Mouse (Mus musculus): ENCODE measurements around the gene Fbxo11.
A peak's percentile ranks its signal among the peaks of the same experiment; 100 is the strongest.

Gene Fbxo11

GRCm38 (mm10) chr17:88067202-88067901 lies 2.3 kb upstream of the Fbxo11 start:
- no peak for DNase-seq (ENCODE audit: extremely low spot score, low read depth, low spot score)

- no peak for DNase-seq (ENCODE audit: extremely low spot score, low read depth, low spot score)
Measured at GRCm38 (mm10) chr17:88066799-88067198, 1.7 kb upstream of the Fbxo11 start.

- peak; percentile 81 for DNase-seq (ENCODE audit: extremely low spot score, low read depth, low spot score)
Measured at GRCm38 (mm10) chr17:88065801-88066646, 933 bp upstream of the Fbxo11 start.

GRCm38 (mm10) chr17:88064347-88065030 lies 602 bp downstream of the Fbxo11 start:
- DNase-seq (ENCODE audit: extremely low spot score, low read depth, low spot score), result no peak

- DNase-seq (ENCODE audit: extremely low spot score, low read depth, low spot score), result peak; percentile 28
Measured at GRCm38 (mm10) chr17:88063980-88064346, 1.1 kb downstream of the Fbxo11 start.

- no peak for DNase-seq (ENCODE audit: extremely low spot score, low read depth, low spot score)
Measured at GRCm38 (mm10) chr17:88062860-88063580, 2.1 kb downstream of the Fbxo11 start.

- DNase-seq (ENCODE audit: extremely low spot score, low read depth, low spot score), result no peak
Measured at GRCm38 (mm10) chr17:88061942-88062341, 3.1 kb downstream of the Fbxo11 start.

GRCm38 (mm10) chr17:88058280-88058679 lies 6.8 kb downstream of the Fbxo11 start:
- no peak for DNase-seq (ENCODE audit: extremely low spot score, low read depth, low spot score)

GRCm38 (mm10) chr17:88057846-88058245 lies 7.2 kb downstream of the Fbxo11 start:
- DNase-seq (ENCODE audit: extremely low spot score, low read depth, low spot score), result no peak

GRCm38 (mm10) chr17:88051679-88052078 lies 13.4 kb downstream of the Fbxo11 start:
- no peak for DNase-seq (ENCODE audit: extremely low spot score, low read depth, low spot score)

- DNase-seq (ENCODE audit: extremely low spot score, low read depth, low spot score), result no peak
Measured at GRCm38 (mm10) chr17:88050892-88051291, 14.2 kb downstream of the Fbxo11 start.

GRCm38 (mm10) chr17:88050318-88050717 lies 14.8 kb downstream of the Fbxo11 start:
- DNase-seq (ENCODE audit: extremely low spot score, low read depth, low spot score), result no peak

- no peak for DNase-seq (ENCODE audit: extremely low spot score, low read depth, low spot score)
Measured at GRCm38 (mm10) chr17:88042099-88043086, 22.7 kb downstream of the Fbxo11 start.

- DNase-seq (ENCODE audit: extremely low spot score, low read depth, low spot score), result no peak
Measured at GRCm38 (mm10) chr17:88040810-88041209, 24.3 kb downstream of the Fbxo11 start.

- DNase-seq (ENCODE audit: extremely low spot score, low read depth, low spot score), result no peak
Measured at GRCm38 (mm10) chr17:88034418-88034817, 30.7 kb downstream of the Fbxo11 start.

GRCm38 (mm10) chr17:88031755-88032154 lies 33.3 kb downstream of the Fbxo11 start:
- no peak for DNase-seq (ENCODE audit: extremely low spot score, low read depth, low spot score)

- DNase-seq (ENCODE audit: extremely low spot score, low read depth, low spot score), result no peak
Measured at GRCm38 (mm10) chr17:88029194-88029970, 35.7 kb downstream of the Fbxo11 start.

GRCm38 (mm10) chr17:88025227-88025626 lies 39.9 kb downstream of the Fbxo11 start:
- no peak for DNase-seq (ENCODE audit: extremely low spot score, low read depth, low spot score)

- DNase-seq (ENCODE audit: extremely low spot score, low read depth, low spot score), result no peak
Measured at GRCm38 (mm10) chr17:88023924-88024323, 41.2 kb downstream of the Fbxo11 start.
